Mouse (Mus musculus) c-Kit-negative CD71-positive TER-119-positive erythroid progenitor cells, embryonic 14.5 days (primary cell): ENCODE measurements around the gene Msmp.
"Not testable (repeated sequence)": the region's sequence is repeated elsewhere in the genome, so short reads cannot be mapped to it uniquely, and the experiment has no call there.

Source experiments
- DNase-seq: peaks from one replicate; pipeline ENCODE4 v3.0.0-alpha.2; 2013; ENCODE audit warnings: low read depth, low spot score

Msmp gene

GRCm38 (mm10) chr4:43584444-43585416, at the start of gene Msmp:
Msmp (minus strand) TSS chr4:43584494.
- no peak for DNase-seq

DNA sequence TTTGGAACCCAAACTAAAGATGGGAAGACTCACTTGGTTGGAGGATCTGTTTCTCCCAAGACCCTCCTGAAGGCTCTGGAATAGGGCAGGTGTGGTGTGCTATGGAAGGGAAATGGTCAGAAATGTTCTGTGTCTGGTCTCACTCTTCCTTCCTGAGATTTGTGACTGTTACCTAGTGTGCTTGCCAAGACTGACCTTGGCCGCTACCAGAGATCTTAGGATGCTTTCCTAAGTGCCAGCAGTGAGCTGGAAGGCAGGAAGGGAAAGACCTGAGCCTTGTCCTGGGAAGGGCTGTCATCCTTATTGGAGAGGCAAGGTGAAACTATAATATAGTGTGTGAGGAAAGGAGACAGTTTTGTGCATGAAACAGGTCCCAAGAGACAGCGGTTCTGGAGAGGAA, 49.4 kb upstream of the Msmp start:
- DNase-seq = no peak

GRCm38 (mm10) chr4:43633296-43633695, 49.0 kb upstream of the Msmp start:
- DNase-seq = no peak

- no peak for DNase-seq
These were observed 47.9 kb upstream of the Msmp start for GRCm38 (mm10) chr4:43631956-43632920.

- DNase-seq = no peak
These were observed 47.0 kb upstream of the Msmp start, which contains the start of gene Npr2 for GRCm38 (mm10) chr4:43631046-43631955. Npr2 (plus strand) TSS chr4:43631935.

GRCm38 (mm10) chr4:43630671-43631045, 46.4 kb upstream of the Msmp start:
- no peak for DNase-seq

DNA sequence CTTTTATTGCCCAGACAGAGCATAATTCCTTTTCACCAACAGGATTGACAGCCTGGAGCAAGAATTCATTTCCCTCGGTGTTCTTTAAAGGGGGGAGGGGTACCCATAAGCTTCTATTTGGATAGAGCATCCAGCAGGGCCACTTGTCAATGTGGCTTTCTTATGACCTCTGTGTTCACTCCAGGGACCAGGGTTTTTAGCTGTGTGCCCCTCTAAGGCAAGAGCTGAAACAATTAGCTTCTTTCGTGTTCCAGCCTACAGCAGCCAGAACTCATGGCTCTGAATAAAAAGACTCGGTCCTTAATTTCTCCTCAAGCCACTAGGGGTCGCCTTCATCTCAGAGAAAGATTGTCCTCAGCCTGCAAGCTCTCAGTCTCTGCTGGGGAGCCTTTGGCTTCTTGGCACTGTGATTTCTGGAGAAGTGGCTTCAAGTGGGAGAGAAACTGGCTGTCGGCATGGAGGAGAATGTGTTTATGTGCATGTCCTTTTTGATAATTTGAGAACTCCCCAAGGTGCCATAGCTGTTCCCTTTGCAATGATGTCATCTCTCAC, 45.8 kb upstream of the Msmp start:
- peak; percentile 64 for DNase-seq

- peak; percentile 34 for DNase-seq
These were observed 45.0 kb upstream of the Msmp start for GRCm38 (mm10) chr4:43629106-43629817.

DNA sequence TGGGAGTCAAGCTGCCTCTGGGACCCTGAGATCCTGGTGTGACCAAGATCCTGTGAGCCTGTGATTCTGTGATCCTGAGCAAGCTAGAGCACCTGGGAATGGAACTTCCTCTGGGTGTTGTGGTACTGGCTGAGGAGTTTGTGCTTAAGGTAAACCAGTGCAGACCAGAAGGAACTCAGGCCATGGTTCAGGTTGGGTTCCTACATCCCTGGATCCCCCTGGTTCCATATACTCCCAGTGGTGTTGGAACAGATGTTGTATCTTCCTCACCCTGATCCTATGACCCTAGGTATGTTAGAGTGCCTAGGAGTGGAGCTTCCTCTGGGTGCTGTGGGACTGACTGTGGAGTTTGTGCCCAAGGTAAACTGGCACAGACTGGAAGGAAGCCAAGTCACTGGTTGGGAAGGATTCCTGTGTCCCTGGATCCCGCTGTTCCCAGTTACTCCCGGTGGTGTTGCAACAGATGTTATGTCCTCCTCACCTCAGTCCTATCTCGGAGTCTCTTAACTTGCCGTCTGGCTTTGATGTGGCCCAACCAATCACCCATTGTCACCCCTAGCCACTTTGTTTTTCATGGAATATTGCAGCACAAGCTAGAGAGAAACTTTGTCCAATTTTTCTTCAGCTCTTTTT, 36.0 kb upstream of the Msmp start:
- DNase-seq = no peak

DNA sequence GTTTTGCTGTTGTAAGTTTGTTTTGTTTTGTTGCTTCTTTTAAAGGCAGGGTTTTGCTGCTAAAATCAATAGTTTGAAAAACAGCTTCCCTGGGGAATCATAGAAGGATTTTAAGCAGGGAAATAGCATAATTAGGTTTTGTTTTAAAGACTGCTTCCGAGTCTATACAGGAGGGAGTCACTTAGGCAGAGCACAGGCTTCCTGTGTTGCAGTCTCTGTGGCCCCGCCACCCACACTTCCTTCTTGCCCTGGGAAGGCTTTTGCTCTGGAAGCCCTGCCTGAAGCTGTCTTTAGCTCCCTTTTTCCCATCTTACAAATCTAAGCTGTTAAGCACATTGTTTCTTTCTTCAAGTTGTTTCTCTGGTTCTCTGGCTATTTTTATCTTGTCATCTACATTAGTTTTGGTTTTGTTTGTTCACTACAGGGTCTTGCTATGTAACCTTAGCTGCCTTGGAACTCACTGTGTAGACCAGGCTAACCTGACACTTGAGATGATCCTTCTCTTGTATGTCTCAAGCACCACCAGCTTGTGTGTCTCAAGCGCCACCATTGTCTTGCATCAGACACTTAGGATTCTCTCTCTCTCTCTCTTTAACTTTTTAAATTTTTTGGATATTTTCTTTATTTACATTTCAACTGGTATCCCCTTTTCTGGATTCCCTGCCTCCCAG, 28.9 kb upstream of the Msmp start:
- no peak for DNase-seq

DNA sequence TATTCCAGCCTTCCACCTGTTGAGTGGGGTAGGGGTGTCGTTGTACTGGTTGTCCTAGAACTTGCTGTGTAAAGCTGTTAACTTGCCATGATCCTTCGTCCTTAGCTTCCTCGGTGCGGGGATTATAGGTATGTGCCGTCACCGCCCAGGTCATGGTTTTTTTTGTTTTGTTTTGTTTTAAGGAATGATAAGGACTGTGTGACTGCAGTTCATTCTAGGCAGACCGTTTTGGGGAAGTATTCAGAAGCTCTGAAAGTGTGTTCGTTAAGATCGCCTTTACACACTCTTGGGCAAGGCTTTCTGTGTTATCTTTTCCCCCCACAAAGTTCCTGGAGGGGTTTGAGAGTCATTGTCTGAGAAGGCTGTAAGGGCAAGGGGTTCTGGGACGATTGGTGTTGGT, 28.2 kb upstream of the Msmp start:
- DNase-seq = no peak

DNA sequence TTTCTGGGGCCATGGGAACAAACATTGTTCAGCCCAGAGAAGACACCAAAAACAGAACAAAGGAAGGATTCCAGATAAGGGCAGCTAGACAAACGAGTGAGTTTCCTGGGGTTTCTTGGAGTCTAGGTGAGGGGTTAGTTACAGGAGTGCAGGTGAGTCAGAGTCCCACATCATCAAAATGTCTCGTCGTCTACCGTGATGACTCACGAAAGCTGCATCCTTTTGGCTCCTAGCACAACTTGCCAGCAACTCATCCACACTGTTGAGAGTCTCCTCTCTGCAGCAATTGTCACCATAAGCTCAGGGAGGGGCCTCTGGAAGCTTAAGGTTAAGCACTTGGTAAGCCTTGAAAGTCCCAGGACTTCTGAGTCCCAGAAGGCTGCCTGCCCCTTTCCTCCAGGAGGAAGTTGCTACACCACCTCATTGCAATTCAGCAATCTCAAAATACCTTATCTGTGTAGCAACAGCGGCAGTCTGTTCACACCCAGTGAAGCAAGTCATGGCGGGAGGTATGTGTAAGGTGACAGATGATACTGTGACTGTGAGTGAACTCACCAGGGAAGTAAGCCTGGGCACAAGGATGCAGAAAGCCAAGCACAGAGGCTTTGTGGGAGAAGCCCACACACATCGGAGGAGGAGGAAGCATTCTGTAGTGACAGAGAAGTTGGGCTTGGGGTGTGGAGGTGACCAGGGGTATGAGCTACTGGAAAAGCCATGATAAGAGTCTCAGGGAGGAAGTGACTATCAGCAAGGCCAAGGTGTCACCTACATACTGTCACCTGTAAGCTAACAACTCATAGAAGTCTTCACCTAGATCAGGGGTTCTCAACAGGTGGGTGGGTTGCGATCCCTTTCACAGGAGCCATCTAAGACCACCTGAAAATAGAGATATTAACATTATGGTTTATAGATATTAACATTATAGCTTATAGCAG, 20.7 kb upstream of the Msmp start:
- peak; percentile 72 for DNase-seq

GRCm38 (mm10) chr4:43604099-43604498, 19.8 kb upstream of the Msmp start:
- DNase-seq = no peak

GRCm38 (mm10) chr4:43600195-43600934, 16.1 kb upstream of the Msmp start:
- no peak for DNase-seq

DNA sequence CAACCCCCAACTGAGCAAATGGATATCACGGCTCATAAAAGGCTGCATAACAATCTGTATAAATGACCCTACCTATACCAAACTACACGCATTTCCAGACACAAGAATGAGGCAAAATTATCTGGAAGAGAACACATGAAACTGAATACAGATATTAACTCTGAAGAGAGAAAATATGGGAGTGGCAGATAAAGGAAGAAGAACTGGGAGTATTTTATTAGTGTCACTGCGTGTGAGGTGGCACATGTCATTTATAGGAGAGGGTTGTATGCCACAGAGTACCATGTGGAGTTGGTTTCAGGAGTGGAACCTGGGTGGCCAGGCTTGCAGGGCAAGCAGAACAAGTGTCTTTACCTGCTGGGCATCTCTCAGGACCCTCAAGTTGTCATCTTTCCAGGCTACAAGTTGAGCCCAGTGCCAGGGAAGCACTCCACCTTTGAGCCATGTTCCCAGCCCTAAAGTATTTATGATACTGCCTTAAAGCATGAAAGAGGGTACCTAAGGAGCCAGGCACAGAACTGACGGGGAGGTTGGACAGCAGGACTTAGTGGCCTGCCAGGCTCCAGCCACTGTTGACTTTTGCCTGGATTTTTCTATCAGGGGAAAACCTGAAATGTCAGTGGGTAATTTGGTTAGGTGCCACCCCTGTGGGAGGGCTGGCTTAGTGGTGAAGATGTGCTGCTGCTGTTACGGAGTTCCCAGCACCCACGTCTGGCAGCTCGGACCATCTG, 14.5 kb upstream of the Msmp start:
- DNase-seq = peak; percentile 48

DNA sequence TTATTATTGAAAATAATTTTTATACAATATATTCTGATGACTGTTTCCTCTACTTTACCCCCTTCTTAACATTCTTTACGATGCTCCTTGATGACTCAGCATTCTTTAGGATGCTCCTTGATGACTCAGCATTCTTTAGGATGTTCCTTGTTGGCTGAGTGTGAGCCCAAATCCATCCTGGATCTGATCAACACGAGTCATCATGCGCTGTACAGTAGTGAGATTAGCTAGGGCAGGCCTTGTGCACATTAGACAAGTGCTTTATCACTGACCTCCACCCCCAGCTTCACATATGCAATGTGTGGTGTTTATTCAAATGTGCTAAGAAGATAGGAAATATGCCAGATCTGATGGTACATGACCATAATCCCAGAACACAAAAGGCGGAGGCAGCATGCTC, 13.9 kb upstream of the Msmp start:
- DNase-seq = peak; percentile 77

DNA sequence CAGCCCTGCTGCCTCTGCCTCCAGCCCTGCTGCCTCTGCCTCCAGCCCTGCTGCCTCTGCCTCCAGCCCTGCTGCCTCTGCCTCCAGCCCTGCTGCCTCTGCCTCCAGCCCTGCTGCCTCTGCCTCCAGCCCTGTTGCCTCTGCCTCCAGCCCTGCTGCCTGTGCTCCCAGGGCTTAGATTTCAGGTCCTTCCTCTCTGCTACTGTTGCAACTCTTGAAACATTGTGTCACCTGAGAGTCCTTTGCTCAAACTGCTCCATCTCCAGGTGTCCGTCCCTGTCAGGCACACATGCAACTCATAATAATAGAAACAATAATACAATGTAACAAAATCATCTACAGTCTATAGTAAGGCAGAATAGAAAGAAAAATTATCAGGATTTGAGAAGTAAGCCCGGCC, 12.3 kb upstream of the Msmp start:
- DNase-seq = not testable (repeated sequence)
